Mouse (Mus musculus) lung, postnatal 0 days (tissue): Measurements from ENCODE around the gene Fxyd5. TPM values are rescaled to one million over a fixed set of nuclear protein-coding genes. Genes with fewer than 3 reads are reported as not detected.

ENCODE experiments used
- ATAC-seq: fragments of 200-750 bp; cut with Nextera tagmentation; 2 replicates; pipeline ENCODE4 v1.8.0; 2017; ENCODE audit warnings: moderate library complexity
- DNase-seq: peaks from one replicate; pipeline ENCODE4 v3.0.0-alpha.2; 2016; ENCODE audit warnings: low spot score
- H3K27ac ChIP-seq: fragments of 300-500 bp; sonication (generic); 2 replicates; pipeline ENCODE4 v1.5.1; 2014; ENCODE audit warnings: antibody characterized with exemption, mild to moderate bottlenecking, low read length, mixed read lengths
- H3K27me3 ChIP-seq: fragments of 300-500 bp; sonication (generic); replicated peaks from 2 replicates; pipeline ENCODE4 v1.6.1; 2014; ENCODE audit warnings: low read length, mixed read lengths; ENCODE audit not compliant: insufficient read depth
- H3K36me3 ChIP-seq: fragments of 300-500 bp; sonication (generic); 2 replicates; pipeline ENCODE4 v1.6.1; 2014; ENCODE audit warnings: low read length, mixed read lengths; ENCODE audit not compliant: insufficient read depth
- H3K4me1 ChIP-seq: fragments of 300-500 bp; sonication (generic); 2 replicates; pipeline ENCODE4 v1.6.1; 2014; ENCODE audit warnings: antibody characterized with exemption, low read depth, low read length, mixed read lengths; ENCODE audit not compliant: insufficient read depth
- H3K4me2 ChIP-seq: fragments of 300-500 bp; sonication (generic); replicated peaks from 2 replicates; pipeline ENCODE4 v1.6.1; 2014; ENCODE audit warnings: low read depth, mild to moderate bottlenecking, low read length, moderate library complexity, mixed read lengths
- H3K4me3 ChIP-seq: fragments of 300-500 bp; sonication (generic); 2 replicates; pipeline ENCODE4 v1.5.1; 2014; ENCODE audit warnings: low read depth, low read length
- H3K9ac ChIP-seq: fragments of 300-500 bp; sonication (generic); replicated peaks from 2 replicates; pipeline ENCODE4 v1.6.1; 2014; ENCODE audit warnings: low read depth, mild to moderate bottlenecking
- H3K9me3 ChIP-seq: fragments of 300-500 bp; sonication (generic); 2 replicates; pipeline ENCODE4 v1.6.1; 2016; ENCODE audit warnings: low read length, mixed read lengths
- CTCF ChIP-seq: IDR thresholded peaks from 2 replicates; pipeline ENCODE4 v1.5.1; 2016; ENCODE audit warnings: antibody characterized with exemption, mild to moderate bottlenecking
- EP300 ChIP-seq: IDR thresholded peaks from 2 replicates; pipeline ENCODE4 v1.6.1; 2016; ENCODE audit warnings: antibody characterized with exemption, mild to moderate bottlenecking, control low read depth
- WGBS: fragments of 180-500 bp; shearing (Covaris S2); extraction: QIAGEN DNeasy Blood & Tissue Kit; methylation state at CpG from one replicate; pipeline ENCODE4 v1.1.7; 2014; 5-methylcytosine and 5-hydroxymethylcytosine counted together
- polyA plus RNA-seq: library from polyadenylated mRNA; unstranded; fragments of >200 nt; fragmentation: Nextera tagmentation; extraction: Ambion mirVana; gene quantifications from 2 replicates; pipeline ENCODE4 v1.2.1, GENCODE M21; 2015

Gene Fxyd5
- polyA plus RNA-seq, 1 experiment from 2014 or later, result 206 TPM

GRCm38 (mm10) chr7:31055883-31056282 lies 13.6 kb upstream of the Fxyd5 start:
- Histone ChIP-seq H3K27me3 (peaks cover 22% of the 10 kb centered on the region), H3K9me3 (no peaks in the 10 kb centered on the region), H3K9ac (no peak overlapping the region), H3K4me1 (0 out of 2 replicates have a peak, but pooled peaks cover 7% of the 10 kb centered on the region), H3K27ac (no peak overlapping the region; the same call in 1 of the 2 replicates), H3K36me3 (no peaks in the 10 kb centered on the region), H3K4me3 (no peak overlapping the region), H3K4me2 (no peak overlapping the region)
- ATAC-seq, result peak; percentile 31
- no peak for TF ChIP-seq CTCF
- TF ChIP-seq EP300, result no peak
- DNase-seq, result peak; percentile 50
- 41% methylated on average over 3 of the region's 4 CpGs for WGBS

GRCm38 (mm10) chr7:31055354-31055824 lies 13.1 kb upstream of the Fxyd5 start:
- no peaks in the 10 kb centered on the region for H3K9me3 ChIP-seq
- H3K4me1 ChIP-seq, result 0 out of 2 replicates have a peak, but pooled peaks cover 7% of the 10 kb centered on the region
- 0 out of 2 replicates have a peak overlapping the region, but pooled peaks have one; percentile 12 for H3K9ac ChIP-seq
- H3K4me3 ChIP-seq, result peak overlapping the region; percentile 30
- ATAC-seq (peak; percentile 90), DNase-seq (peak; percentile 90)
- TF ChIP-seq CTCF, result no peak
- TF ChIP-seq EP300, result no peak
- H3K27me3 ChIP-seq, result peaks cover 27% of the 10 kb centered on the region
- H3K4me2 ChIP-seq, result peak overlapping the region; percentile 44
- peak overlapping the region; percentile 80 for H3K27ac ChIP-seq
- no peaks in the 10 kb centered on the region for H3K36me3 ChIP-seq
- WGBS, result 17% methylated on average over 10 of the region's 10 CpGs

GRCm38 (mm10) chr7:31054661-31055320 lies 12.5 kb upstream of the Fxyd5 start:
- no peaks in the 10 kb centered on the region for H3K36me3 ChIP-seq
- 0 out of 2 replicates have a peak overlapping the region, but pooled peaks have one; percentile 12 for H3K9ac ChIP-seq
- peak overlapping the region; percentile 80 for H3K27ac ChIP-seq
- no peaks in the 10 kb centered on the region for H3K9me3 ChIP-seq
- H3K27me3 ChIP-seq, result peaks cover 32% of the 10 kb centered on the region
- DNase-seq, result peak; percentile 27
- ATAC-seq, result no peak
- no peak for TF ChIP-seq CTCF
- TF ChIP-seq EP300, result no peak
- H3K4me1 ChIP-seq, result 0 out of 2 replicates have a peak, but pooled peaks cover 7% of the 10 kb centered on the region
- peak overlapping the region; percentile 44 for H3K4me2 ChIP-seq
- WGBS, result 37% methylated on average over 11 of the region's 11 CpGs
- H3K4me3 ChIP-seq, result peak overlapping the region; percentile 30

- no peaks in the 10 kb centered on the region for H3K9me3 ChIP-seq
- H3K36me3 ChIP-seq, result no peaks in the 10 kb centered on the region
- 0 out of 2 replicates have a peak overlapping the region, but pooled peaks have one; percentile 30 for H3K4me3 ChIP-seq
- TF ChIP-seq EP300, result no peak
- no peak for TF ChIP-seq CTCF
- H3K9ac ChIP-seq, result no peak overlapping the region
- no peak for DNase-seq
- peak overlapping the region; percentile 44; the same call in 1 of the 2 replicates for H3K4me2 ChIP-seq
- peaks cover 32% of the 10 kb centered on the region for H3K27me3 ChIP-seq
- ATAC-seq, result no peak
- H3K4me1 ChIP-seq, result 0 out of 2 replicates have a peak, but pooled peaks cover 7% of the 10 kb centered on the region
- 27% methylated on average over 10 of the region's 10 CpGs for WGBS
- H3K27ac ChIP-seq, result 0 out of 2 replicates have a peak overlapping the region, but pooled peaks have one; percentile 80
Measured at GRCm38 (mm10) chr7:31053882-31054447, 11.7 kb upstream of the Fxyd5 start.

GRCm38 (mm10) chr7:31052636-31053434 lies 10.6 kb upstream of the Fxyd5 start:
- Histone ChIP-seq H3K4me1 (0 out of 2 replicates have a peak, but pooled peaks cover 7% of the 10 kb centered on the region), H3K4me3 (0 out of 2 replicates have a peak overlapping the region, but pooled peaks have one; percentile 3), H3K9ac (no peak overlapping the region), H3K4me2 (no peak overlapping the region), H3K36me3 (no peaks in the 10 kb centered on the region), H3K9me3 (no peaks in the 10 kb centered on the region), H3K27ac (no peak overlapping the region), H3K27me3 (peaks cover 32% of the 10 kb centered on the region)
- WGBS, result 7% methylated on average over 33 of the region's 34 CpGs
- DNase-seq (peak; percentile 34), ATAC-seq (no peak)
- TF ChIP-seq EP300 (no peak), CTCF (peak; percentile 46)
